Mouse (Mus musculus) lung, embryonic 16.5 days (tissue): ENCODE measurements around the gene Pgm2l1. TPM values are rescaled to one million over a fixed set of nuclear protein-coding genes. Genes with fewer than 3 reads are reported as not detected.
A peak's percentile ranks its signal among the peaks of the same experiment; 100 is the strongest.

ENCODE experiments used
- ATAC-seq: fragments of 200-750 bp; cut with Nextera tagmentation; 2 replicates; pipeline ENCODE4 v1.8.0; 2017; ENCODE audit warnings: low read depth, mild to moderate bottlenecking, moderate library complexity
- H3K27ac ChIP-seq: fragments of 300-500 bp; sonication (generic); 2 replicates; pipeline ENCODE4 v1.5.1; 2014; ENCODE audit warnings: mild to moderate bottlenecking, control low read depth, low read length
- H3K27me3 ChIP-seq: fragments of 300-500 bp; sonication (generic); 2 replicates; pipeline ENCODE4 v1.6.1; 2014; ENCODE audit warnings: low read depth, low read length, mixed read lengths; ENCODE audit not compliant: control insufficient read depth, insufficient read depth
- H3K36me3 ChIP-seq: fragments of 300-500 bp; sonication (generic); 2 replicates; pipeline ENCODE4 v1.6.1; 2014; ENCODE audit warnings: low read length; ENCODE audit not compliant: control insufficient read depth, insufficient read depth
- H3K4me1 ChIP-seq: fragments of 300-500 bp; sonication (generic); replicated peaks from 2 replicates; pipeline ENCODE4 v1.6.1; 2014; ENCODE audit warnings: low read length, mixed read lengths; ENCODE audit not compliant: control insufficient read depth, insufficient read depth
- H3K4me2 ChIP-seq: fragments of 300-500 bp; sonication (generic); 2 replicates; pipeline ENCODE4 v1.6.1; 2014; ENCODE audit warnings: low read depth, low read length, control low read depth
- H3K4me3 ChIP-seq: fragments of 300-500 bp; sonication (generic); 2 replicates; pipeline ENCODE4 v1.5.1; 2014; ENCODE audit warnings: mild to moderate bottlenecking, low read length, control low read depth
- H3K9ac ChIP-seq: fragments of 300-500 bp; sonication (generic); 2 replicates; pipeline ENCODE4 v1.6.1; 2014; ENCODE audit warnings: low read length, control low read depth
- H3K9me3 ChIP-seq: fragments of 300-500 bp; sonication (generic); 2 replicates; pipeline ENCODE4 v1.6.1; 2016; ENCODE audit warnings: low read length; ENCODE audit not compliant: control insufficient read depth
- WGBS: fragments of 180-500 bp; shearing (Covaris S2); extraction: QIAGEN DNeasy Blood & Tissue Kit; methylation state at CpG from one replicate; pipeline ENCODE4 v1.1.7; 2014; 5-methylcytosine and 5-hydroxymethylcytosine counted together
- polyA plus RNA-seq: library from polyadenylated mRNA; unstranded; fragments of >200 nt; fragmentation: Nextera tagmentation; extraction: Ambion mirVana; gene quantifications from 2 replicates; pipeline ENCODE4 v1.2.1, GENCODE M21; 2015

The Pgm2l1 gene
- polyA plus RNA-seq, 1 experiment from 2014 or later = 2.0 TPM

GRCm38 (mm10) chr7:100216601-100217565 lies 10.3 kb upstream of the Pgm2l1 start:
- no peak overlapping the region for H3K4me2 ChIP-seq
- H3K27me3 ChIP-seq = no peaks in the 10 kb centered on the region
- H3K27ac ChIP-seq = no peak overlapping the region
- no peaks in the 10 kb centered on the region; the same call in 1 of the 2 replicates for H3K4me1 ChIP-seq
- no peak for ATAC-seq
- no peaks in the 10 kb centered on the region for H3K36me3 ChIP-seq
- no peak overlapping the region for H3K4me3 ChIP-seq
- 65% methylated on average over 9 of the region's 9 CpGs for WGBS
- no peaks in the 10 kb centered on the region for H3K9me3 ChIP-seq
- H3K9ac ChIP-seq = no peak overlapping the region

DNA sequence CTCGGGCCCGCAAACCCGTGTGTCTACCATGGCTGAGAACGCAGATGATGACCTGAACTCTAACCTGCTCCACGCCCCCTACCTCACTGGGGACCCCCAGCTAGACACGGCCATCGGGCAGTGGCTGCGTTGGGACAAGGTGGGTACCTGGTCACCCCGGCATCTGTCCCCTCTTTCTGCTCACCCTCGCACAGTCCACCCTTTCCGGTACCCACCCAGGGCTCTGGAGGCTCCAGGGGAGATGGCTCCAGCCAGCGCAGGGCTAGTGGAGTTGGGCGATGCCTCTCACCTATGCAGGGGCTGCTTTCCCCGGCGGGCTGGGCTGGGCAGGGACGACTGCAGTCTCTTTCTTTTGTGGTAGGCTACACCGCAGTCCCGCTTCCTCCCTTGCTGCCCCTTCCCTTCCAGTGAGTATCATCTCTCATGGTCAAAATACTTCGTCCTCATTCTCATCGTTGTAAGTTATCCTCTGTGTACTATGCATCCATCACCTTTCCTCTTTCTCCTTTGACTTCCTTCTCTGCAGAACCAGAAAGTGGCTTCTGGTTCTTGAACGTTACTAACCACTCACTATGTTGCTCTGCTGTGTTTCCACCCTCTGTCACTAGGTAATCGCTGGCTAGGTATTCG lies 817 bp downstream of the Pgm2l1 start:
- peaks cover 8% of the 10 kb centered on the region for H3K4me1 ChIP-seq
- 2% methylated on average over 23 of the region's 23 CpGs for WGBS
- H3K36me3 ChIP-seq = no peaks in the 10 kb centered on the region
- peak overlapping the region; percentile 86 for H3K4me3 ChIP-seq
- peak overlapping the region; percentile 86 for H3K27ac ChIP-seq
- H3K9me3 ChIP-seq = no peaks in the 10 kb centered on the region
- H3K4me2 ChIP-seq = peak overlapping the region; percentile 100
- peak overlapping the region; percentile 81 for H3K9ac ChIP-seq
- peak; percentile 46 for ATAC-seq
- H3K27me3 ChIP-seq = no peaks in the 10 kb centered on the region

- H3K36me3 ChIP-seq = no peaks in the 10 kb centered on the region
- H3K4me2 ChIP-seq = peak overlapping the region; percentile 100; the same call in 1 of the 2 replicates
- 59% methylated on average over 3 of the region's 3 CpGs for WGBS
- no peaks in the 10 kb centered on the region for H3K27me3 ChIP-seq
- H3K9ac ChIP-seq = no peak overlapping the region
- H3K9me3 ChIP-seq = no peaks in the 10 kb centered on the region
- no peak overlapping the region for H3K27ac ChIP-seq
- no peak for ATAC-seq
- peaks cover 8% of the 10 kb centered on the region for H3K4me1 ChIP-seq
- H3K4me3 ChIP-seq = no peak overlapping the region
These were observed 1.8 kb downstream of the Pgm2l1 start for GRCm38 (mm10) chr7:100228957-100229356.

GRCm38 (mm10) chr7:100230646-100231045 lies 3.5 kb downstream of the Pgm2l1 start:
- Histone ChIP-seq H3K9ac (no peak overlapping the region), H3K27me3 (no peaks in the 10 kb centered on the region), H3K4me1 (peaks cover 8% of the 10 kb centered on the region), H3K4me3 (no peak overlapping the region), H3K36me3 (no peaks in the 10 kb centered on the region), H3K9me3 (no peaks in the 10 kb centered on the region), H3K4me2 (no peak overlapping the region), H3K27ac (no peak overlapping the region)
- WGBS = 97% methylated on average over 1 of the region's 1 CpGs
- ATAC-seq = no peak

DNA sequence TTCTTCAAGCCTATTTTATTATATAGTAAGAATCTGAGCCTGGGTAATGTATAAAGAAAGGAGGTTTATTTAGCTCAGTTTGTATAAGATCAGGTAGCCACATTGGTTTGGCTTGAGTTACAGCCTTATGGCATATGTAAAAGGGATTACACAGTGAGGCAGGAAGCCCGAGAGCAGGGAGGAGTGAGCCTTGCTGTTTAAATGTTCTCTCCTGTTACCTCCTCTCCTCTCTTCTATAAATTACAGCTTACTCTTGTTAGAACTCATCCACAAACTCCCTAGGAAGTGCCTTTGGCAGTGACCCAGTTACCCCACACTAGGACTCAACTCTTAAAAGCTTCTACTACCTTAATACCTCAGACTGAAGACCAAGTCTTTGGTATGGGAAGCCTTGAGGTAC lies 4.5 kb downstream of the Pgm2l1 start:
- 42% methylated on average over 1 of the region's 1 CpGs for WGBS
- no peak for ATAC-seq

GRCm38 (mm10) chr7:100233681-100234080 lies 6.5 kb downstream of the Pgm2l1 start:
- ATAC-seq = no peak
- Histone ChIP-seq H3K27me3 (no peaks in the 10 kb centered on the region), H3K9ac (no peak overlapping the region), H3K9me3 (no peaks in the 10 kb centered on the region), H3K4me1 (peaks cover under 1% of the 10 kb centered on the region), H3K27ac (no peak overlapping the region), H3K36me3 (no peaks in the 10 kb centered on the region), H3K4me2 (no peak overlapping the region), H3K4me3 (no peak overlapping the region)

More for the DNA sequence above, 4.5 kb downstream of the Pgm2l1 start:
- H3K9me3 ChIP-seq = no peaks in the 10 kb centered on the region
- no peaks in the 10 kb centered on the region for H3K36me3 ChIP-seq
- no peak overlapping the region for H3K9ac ChIP-seq
- H3K4me1 ChIP-seq = peaks cover 8% of the 10 kb centered on the region
- no peak overlapping the region for H3K4me2 ChIP-seq
- no peak overlapping the region for H3K4me3 ChIP-seq
- H3K27me3 ChIP-seq = no peaks in the 10 kb centered on the region
- H3K27ac ChIP-seq = no peak overlapping the region

GRCm38 (mm10) chr7:100234264-100234885 lies 7.2 kb downstream of the Pgm2l1 start:
- Histone ChIP-seq H3K9ac (no peak overlapping the region), H3K9me3 (no peaks in the 10 kb centered on the region), H3K4me1 (no peaks in the 10 kb centered on the region), H3K4me2 (no peak overlapping the region), H3K36me3 (no peaks in the 10 kb centered on the region), H3K27me3 (no peaks in the 10 kb centered on the region), H3K27ac (no peak overlapping the region), H3K4me3 (no peak overlapping the region)
- no peak for ATAC-seq
- WGBS = 54% methylated on average over 7 of the region's 7 CpGs

GRCm38 (mm10) chr7:100238271-100238670 lies 11.1 kb downstream of the Pgm2l1 start:
- WGBS = 75% methylated on average over 1 of the region's 1 CpGs
- H3K4me2 ChIP-seq = no peak overlapping the region
- ATAC-seq = no peak

DNA sequence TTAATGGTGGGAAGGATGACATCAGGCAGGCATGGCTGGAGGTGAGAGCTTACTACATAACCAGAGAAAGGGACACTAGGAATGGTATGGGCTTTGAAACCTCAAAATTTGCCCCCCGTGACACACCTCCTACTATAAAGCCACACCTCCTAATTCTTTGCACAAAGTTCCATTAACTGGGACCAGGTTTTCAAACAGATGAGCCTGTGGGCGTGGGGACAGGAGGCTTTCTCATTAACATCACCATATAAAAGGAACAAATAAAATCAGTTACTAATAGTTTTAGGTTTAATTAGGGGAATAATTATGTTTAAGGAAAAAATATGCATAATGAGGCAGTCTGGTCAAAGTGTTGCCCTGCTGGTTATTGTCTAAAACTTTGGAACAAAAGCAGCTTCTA lies 13.4 kb downstream of the Pgm2l1 start:
- Histone ChIP-seq H3K27me3 (no peaks in the 10 kb centered on the region), H3K36me3 (no peaks in the 10 kb centered on the region), H3K9me3 (no peaks in the 10 kb centered on the region), H3K9ac (no peak overlapping the region), H3K4me1 (no peaks in the 10 kb centered on the region), H3K27ac (no peak overlapping the region), H3K4me3 (no peak overlapping the region), H3K4me2 (no peak overlapping the region)
- no peak for ATAC-seq
- WGBS = 82% methylated on average over 2 of the region's 2 CpGs

More at GRCm38 (mm10) chr7:100238271-100238670, 11.1 kb downstream of the Pgm2l1 start:
- no peak overlapping the region for H3K27ac ChIP-seq
- H3K36me3 ChIP-seq = no peaks in the 10 kb centered on the region
- H3K4me1 ChIP-seq = no peaks in the 10 kb centered on the region
- H3K27me3 ChIP-seq = no peaks in the 10 kb centered on the region
- H3K9ac ChIP-seq = no peak overlapping the region
- no peaks in the 10 kb centered on the region for H3K9me3 ChIP-seq
- H3K4me3 ChIP-seq = no peak overlapping the region
